Mouse (Mus musculus) layer of hippocampus, postnatal 14 days (tissue): ENCODE measurements around the gene Cox10. TPM values are rescaled to one million over a fixed set of nuclear protein-coding genes. Genes with fewer than 3 reads are reported as not detected.

Source experiments
- DNase-seq, 2 experiments: peaks; one replicate each; pipeline ENCODE4 v3.0.0; 2021 to 2022; ENCODE audit warnings: low spot score in 2 of 2, mixed read lengths in 1 of 2
- total RNA-seq, 2 experiments: library from RNA; stranded (reverse); gene quantifications; 2 replicates each; pipeline ENCODE4 v1.2.3; 2021

Cox10 gene
- total RNA-seq, 2 experiments from 2014 or later = 23.5 to 25.8 TPM

DNA sequence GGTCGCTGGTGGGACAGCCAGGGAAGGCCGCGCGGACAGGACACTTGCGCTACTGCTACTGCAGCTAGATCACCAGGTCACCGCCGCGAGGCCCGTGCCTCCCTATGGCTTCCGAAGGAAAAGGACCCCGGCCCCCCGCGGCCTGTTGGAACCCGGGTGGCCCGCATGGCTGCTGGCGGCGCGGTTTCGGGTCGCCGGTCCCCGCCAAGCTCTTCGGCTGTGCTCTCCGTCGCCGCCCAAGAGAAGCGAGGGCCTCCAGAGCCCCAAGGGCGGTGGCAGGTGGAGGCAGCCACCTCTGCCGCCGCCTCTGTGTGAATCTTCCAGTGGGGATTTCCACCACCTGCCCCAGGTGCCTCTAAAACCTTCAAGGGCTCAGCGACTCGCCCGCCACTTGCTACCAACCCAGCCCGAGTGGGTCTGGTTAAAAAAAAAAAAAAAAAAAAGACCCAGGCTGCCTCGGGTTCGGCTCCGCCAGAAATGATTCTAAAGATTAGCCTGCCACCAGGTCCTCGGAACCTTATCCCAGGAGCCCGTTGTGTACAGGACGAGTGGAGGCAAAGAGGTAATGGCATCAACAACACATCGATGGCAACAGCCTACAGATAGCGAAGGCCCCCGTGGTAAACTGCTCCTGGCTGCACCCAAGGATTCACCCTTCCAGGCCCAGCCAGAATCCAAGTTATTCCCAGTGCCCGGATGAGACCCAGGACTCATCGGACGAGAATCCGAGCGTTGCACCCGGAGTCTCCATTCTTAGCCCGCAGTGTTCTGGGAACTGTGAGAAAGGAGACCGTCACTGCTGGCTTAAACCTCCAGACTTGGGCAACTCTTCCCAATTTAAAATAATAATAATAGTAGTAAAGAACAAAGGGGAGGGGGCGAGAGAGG lies 159.8 kb downstream of the Cox10 start:
- no peak for DNase-seq

DNA sequence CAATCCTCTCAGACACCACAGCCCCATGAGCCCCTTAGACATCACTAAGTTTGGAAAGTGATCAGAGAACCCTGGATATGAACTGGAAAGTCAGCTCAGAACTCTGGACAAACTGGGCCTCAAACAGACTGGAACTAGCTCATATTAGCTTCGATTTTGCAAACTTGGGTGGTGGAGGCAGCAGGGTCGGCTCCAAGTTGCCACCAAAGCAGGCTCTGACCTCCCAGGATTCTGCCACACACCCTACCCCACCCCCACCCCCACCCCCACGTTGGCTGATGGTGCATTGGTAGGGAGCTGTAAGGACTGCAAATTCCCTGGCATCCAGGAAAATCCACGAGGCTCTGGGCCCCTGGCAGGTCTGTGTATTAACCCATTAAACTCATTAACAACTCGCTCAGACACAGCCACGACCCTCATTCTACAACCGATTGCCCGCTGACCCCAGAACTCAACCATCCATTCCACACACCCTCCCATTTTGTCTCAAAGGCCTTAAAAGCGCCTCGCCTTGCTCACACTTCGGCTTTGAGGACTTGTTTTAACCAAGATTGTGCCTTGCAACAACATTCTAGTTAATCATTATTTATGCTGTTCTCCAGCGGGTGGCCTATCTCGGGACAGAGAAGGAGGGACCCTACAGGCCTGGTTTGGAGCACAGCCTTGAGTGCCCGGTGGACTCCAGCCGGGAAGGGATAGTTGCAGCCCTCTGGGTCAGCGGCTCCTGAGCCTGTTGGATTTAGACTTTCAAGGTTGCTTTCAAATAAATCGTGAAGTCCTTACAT lies 160.8 kb downstream of the Cox10 start:
- DNase-seq = no peak

- no peak for DNase-seq
These were observed 161.7 kb downstream of the Cox10 start for GRCm38 (mm10) chr11:63917561-63917960.

GRCm38 (mm10) chr11:63914388-63914787 lies 164.9 kb downstream of the Cox10 start:
- DNase-seq = peak in 1 of 2 experiments; percentile 40

DNA sequence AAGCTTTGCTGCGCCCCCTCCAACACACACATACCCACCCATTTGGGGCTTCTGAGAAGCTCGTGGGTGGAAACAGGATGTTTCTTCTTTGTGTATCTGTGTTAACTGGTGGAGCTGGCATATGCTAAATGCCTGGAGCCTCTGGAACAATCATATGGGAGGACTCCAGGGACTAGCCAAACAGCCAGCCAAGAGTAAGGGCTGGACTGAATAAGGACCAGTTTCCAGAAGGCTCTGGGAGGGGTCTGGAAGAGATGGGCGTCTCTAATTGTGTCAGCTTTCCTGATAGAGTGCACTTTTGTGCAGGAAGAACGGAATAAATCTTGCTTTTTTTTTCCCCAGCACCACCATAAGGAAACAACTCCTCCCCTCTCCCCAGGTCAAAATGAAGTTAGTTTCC lies 165.3 kb downstream of the Cox10 start:
- DNase-seq = no peak

Other genes with a start within 250 kb of the Cox10 start
- gene Hs3st3b1, start 157.2 kb downstream of the Cox10 start, total RNA-seq = under 1 TPM; 0.48 to 0.62 TPM